Mouse (Mus musculus): Measurements from ENCODE around the gene Ctu2. TPM values are rescaled to one million over a fixed set of nuclear protein-coding genes. Genes with fewer than 3 reads are reported as not detected.

Ctu2 gene
- polyA plus RNA-seq, 1 experiment from 2014 or later = 30.0 TPM

- no peak overlapping the region for H3K4me3 ChIP-seq
- no peak overlapping the region for H3K4me2 ChIP-seq
- H3K27ac ChIP-seq (ENCODE audit: poor library complexity, severe bottlenecking) = no peak overlapping the region; the same call in 1 of the 2 replicates
- peaks cover 93% of the 10 kb centered on the region for H3K36me3 ChIP-seq
- no peaks in the 10 kb centered on the region for H3K27me3 ChIP-seq (replicated peaks)
- H3K4me1 ChIP-seq (replicated peaks) = no peaks in the 10 kb centered on the region
- whole genome bisulfite sequencing = 80% methylated on average over 12 of the region's 12 CpGs
- H3K9me3 ChIP-seq (replicated peaks) = no peaks in the 10 kb centered on the region
- no peak overlapping the region for H3K9ac ChIP-seq
- peak; percentile 13; the same call in 1 of the 2 replicates for ATAC-seq (ENCODE audit: insufficient number of reproducible peaks, low FRiP score)
Observed at GRCm38 (mm10) chr8:122497016-122497734, 21.2 kb downstream of the Ctu2 start.

- Histone ChIP-seq H3K9ac (no peak overlapping the region), H3K4me2 (no peak overlapping the region), H3K36me3 (peaks cover 85% of the 10 kb centered on the region), H3K4me1 (replicated peaks) (no peaks in the 10 kb centered on the region), H3K27me3 (replicated peaks) (no peaks in the 10 kb centered on the region), H3K4me3 (no peak overlapping the region), H3K9me3 (replicated peaks) (no peaks in the 10 kb centered on the region), H3K27ac (ENCODE audit: poor library complexity, severe bottlenecking) (no peak overlapping the region)
- WGBS = 67% methylated on average over 17 of the region's 17 CpGs
- no peak for ATAC-seq (ENCODE audit: insufficient number of reproducible peaks, low FRiP score)
Observed at GRCm38 (mm10) chr8:122497912-122498311, 22.0 kb downstream of the Ctu2 start.

GRCm38 (mm10) chr8:122500856-122501255 is 24.9 kb downstream of the Ctu2 start:
- peaks cover 74% of the 10 kb centered on the region for H3K36me3 ChIP-seq
- H3K4me3 ChIP-seq = no peak overlapping the region
- no peaks in the 10 kb centered on the region for H3K4me1 ChIP-seq (replicated peaks)
- no peaks in the 10 kb centered on the region for H3K9me3 ChIP-seq (replicated peaks)
- no peak overlapping the region for H3K27ac ChIP-seq (ENCODE audit: poor library complexity, severe bottlenecking)
- H3K4me2 ChIP-seq = no peak overlapping the region
- no peaks in the 10 kb centered on the region for H3K27me3 ChIP-seq (replicated peaks)
- 0 out of 2 replicates have a peak, but pooled peaks have one; percentile 51 for ATAC-seq (ENCODE audit: insufficient number of reproducible peaks, low FRiP score)
- 40% methylated on average over 10 of the region's 10 CpGs for WGBS
- no peak overlapping the region for H3K9ac ChIP-seq

- Histone ChIP-seq H3K9ac (no peak overlapping the region), H3K27me3 (replicated peaks) (no peaks in the 10 kb centered on the region), H3K27ac (ENCODE audit: poor library complexity, severe bottlenecking) (peak overlapping the region; percentile 57), H3K4me2 (no peak overlapping the region), H3K4me1 (replicated peaks) (peaks cover 40% of the 10 kb centered on the region), H3K4me3 (no peak overlapping the region), H3K36me3 (peaks cover 27% of the 10 kb centered on the region), H3K9me3 (replicated peaks) (no peaks in the 10 kb centered on the region)
- ATAC-seq (ENCODE audit: insufficient number of reproducible peaks, low FRiP score) = peak; percentile 30; the same call in 1 of the 2 replicates
- 60% methylated on average over 16 of the region's 16 CpGs for WGBS
Observed at GRCm38 (mm10) chr8:122511552-122511951, 35.6 kb downstream of the Ctu2 start.

GRCm38 (mm10) chr8:122512392-122512791 is 36.4 kb downstream of the Ctu2 start:
- no peaks in the 10 kb centered on the region for H3K9me3 ChIP-seq (replicated peaks)
- ATAC-seq (ENCODE audit: insufficient number of reproducible peaks, low FRiP score) = no peak
- no peaks in the 10 kb centered on the region for H3K27me3 ChIP-seq (replicated peaks)
- peaks cover 48% of the 10 kb centered on the region for H3K4me1 ChIP-seq (replicated peaks)
- peaks cover 22% of the 10 kb centered on the region for H3K36me3 ChIP-seq
- H3K4me2 ChIP-seq = no peak overlapping the region
- WGBS = 58% methylated on average over 7 of the region's 7 CpGs
- H3K9ac ChIP-seq = no peak overlapping the region
- H3K4me3 ChIP-seq = no peak overlapping the region
- H3K27ac ChIP-seq (ENCODE audit: poor library complexity, severe bottlenecking) = peak overlapping the region; percentile 57; the same call in 1 of the 2 replicates

GRCm38 (mm10) chr8:122515699-122516098 is 39.8 kb downstream of the Ctu2 start:
- H3K9ac ChIP-seq = 0 out of 2 replicates have a peak overlapping the region, but pooled peaks have one; percentile 30
- no peaks in the 10 kb centered on the region for H3K27me3 ChIP-seq (replicated peaks)
- H3K27ac ChIP-seq (ENCODE audit: poor library complexity, severe bottlenecking) = no peak overlapping the region
- peaks cover 78% of the 10 kb centered on the region for H3K4me1 ChIP-seq (replicated peaks)
- WGBS = 85% methylated on average over 14 of the region's 14 CpGs
- no peak overlapping the region for H3K4me3 ChIP-seq
- H3K9me3 ChIP-seq (replicated peaks) = no peaks in the 10 kb centered on the region
- no peak overlapping the region for H3K4me2 ChIP-seq
- H3K36me3 ChIP-seq = peaks cover 18% of the 10 kb centered on the region
- no peak for ATAC-seq (ENCODE audit: insufficient number of reproducible peaks, low FRiP score)

- peak overlapping the region; percentile 91 for H3K27ac ChIP-seq (ENCODE audit: poor library complexity, severe bottlenecking)
- no peaks in the 10 kb centered on the region for H3K27me3 ChIP-seq (replicated peaks)
- peaks cover 70% of the 10 kb centered on the region for H3K4me1 ChIP-seq (replicated peaks)
- H3K9me3 ChIP-seq (replicated peaks) = no peaks in the 10 kb centered on the region
- no peak overlapping the region for H3K4me3 ChIP-seq
- H3K36me3 ChIP-seq = peaks cover 10% of the 10 kb centered on the region; the same call in 1 of the 2 replicates
- 7% methylated on average over 6 of the region's 6 CpGs for whole genome bisulfite sequencing
- ATAC-seq (ENCODE audit: insufficient number of reproducible peaks, low FRiP score) = peak; percentile 72
- peak overlapping the region; percentile 3; the same call in 1 of the 2 replicates for H3K4me2 ChIP-seq
- H3K9ac ChIP-seq = peak overlapping the region; percentile 36; the same call in 1 of the 2 replicates
Observed at GRCm38 (mm10) chr8:122517541-122518190, 41.7 kb downstream of the Ctu2 start.

- ATAC-seq (ENCODE audit: insufficient number of reproducible peaks, low FRiP score) = no peak
- Histone ChIP-seq H3K4me1 (replicated peaks) (peaks cover 80% of the 10 kb centered on the region), H3K4me2 (no peak overlapping the region), H3K4me3 (no peak overlapping the region), H3K36me3 (no peaks in the 10 kb centered on the region), H3K27ac (ENCODE audit: poor library complexity, severe bottlenecking) (peak overlapping the region; percentile 70), H3K27me3 (replicated peaks) (no peaks in the 10 kb centered on the region), H3K9me3 (replicated peaks) (no peaks in the 10 kb centered on the region), H3K9ac (no peak overlapping the region)
- WGBS = 39% methylated on average over 11 of the region's 11 CpGs
Observed at GRCm38 (mm10) chr8:122520611-122521010, 44.7 kb downstream of the Ctu2 start.

- Histone ChIP-seq H3K36me3 (0 out of 2 replicates have a peak, but pooled peaks cover under 1% of the 10 kb centered on the region), H3K9me3 (replicated peaks) (no peaks in the 10 kb centered on the region), H3K4me3 (peak overlapping the region; percentile 8; the same call in 1 of the 2 replicates), H3K4me1 (replicated peaks) (peaks cover 89% of the 10 kb centered on the region), H3K9ac (peak overlapping the region; percentile 61), H3K27ac (ENCODE audit: poor library complexity, severe bottlenecking) (peak overlapping the region; percentile 89), H3K4me2 (peak overlapping the region; percentile 55), H3K27me3 (replicated peaks) (no peaks in the 10 kb centered on the region)
- 32% methylated on average over 14 of the region's 14 CpGs for WGBS
- ATAC-seq (ENCODE audit: insufficient number of reproducible peaks, low FRiP score) = no peak
Observed at GRCm38 (mm10) chr8:122522796-122523651, 47.1 kb downstream of the Ctu2 start.

GRCm38 (mm10) chr8:122523652-122524360 is 47.9 kb downstream of the Ctu2 start:
- Histone ChIP-seq H3K4me1 (replicated peaks) (peaks cover 81% of the 10 kb centered on the region), H3K9ac (peak overlapping the region; percentile 61), H3K36me3 (0 out of 2 replicates have a peak, but pooled peaks cover 4% of the 10 kb centered on the region), H3K4me3 (peak overlapping the region; percentile 8; the same call in 1 of the 2 replicates), H3K27me3 (replicated peaks) (no peaks in the 10 kb centered on the region), H3K27ac (ENCODE audit: poor library complexity, severe bottlenecking) (peak overlapping the region; percentile 89), H3K4me2 (peak overlapping the region; percentile 55), H3K9me3 (replicated peaks) (no peaks in the 10 kb centered on the region)
- 20% methylated on average over 23 of the region's 23 CpGs for WGBS
- ATAC-seq (ENCODE audit: insufficient number of reproducible peaks, low FRiP score) = no peak

Data from heart, embryonic 12.5 days (tissue).